Mouse (Mus musculus) left cerebral cortex, postnatal 25 days (tissue): ENCODE results near the gene Smoc1. TPM values are rescaled to one million over a fixed set of nuclear protein-coding genes. Genes with fewer than 3 reads are reported as not detected.

Source experiments
- microRNA-seq, 2 experiments: library from miRNA; unstranded; fragments of <30 nt; microRNA quantifications; one replicate each; pipeline ENCODE4 v1.2.0; 2022
- total RNA-seq, 2 experiments: library from RNA; stranded (reverse); gene quantifications; 2 replicates each; pipeline ENCODE4 v1.2.3; 2021

Smoc1 gene
- total RNA-seq, 2 experiments from 2014 or later: 7.3 to 9.3 TPM

Small RNAs within 50 kb of the gene (microRNA-seq; reads per million reads assigned to microRNA genes)
- 1.7 to 4.4 reads per million in 2 experiments for gene Mir3067

Other genes starting within 250 kb of the Smoc1 start
- 10 to 100 TPM; 32.1 to 32.9 TPM for gene Susd6, start 236.3 kb upstream of the Smoc1 start, total RNA-seq
- 100 to 1,000 TPM; 275 to 306 TPM for gene Srsf5, start 81.3 kb upstream of the Smoc1 start, total RNA-seq
- not detected for gene Slc10a1, start 58.1 kb upstream of the Smoc1 start, total RNA-seq